Mouse (Mus musculus) heart, embryonic 13.5 days (tissue): ENCODE results near the gene Prdm8. TPM values are rescaled to one million over a fixed set of nuclear protein-coding genes. Genes with fewer than 3 reads are reported as not detected.

Experiments
- ATAC-seq: fragments of 200-750 bp; cut with Nextera tagmentation; 2 replicates; pipeline ENCODE4 v1.8.0; 2017; ENCODE audit warnings: moderate TSS enrichment; ENCODE audit not compliant: insufficient number of reproducible peaks, low FRiP score, low TSS enrichment; ENCODE audit errors: extremely low read depth
- H3K27ac ChIP-seq: fragments of 300-500 bp; sonication (generic); replicated peaks from 2 replicates; pipeline ENCODE4 v1.5.1; 2015; ENCODE audit warnings: moderate library complexity, mild to moderate bottlenecking, inconsistent platforms
- H3K27me3 ChIP-seq: fragments of 300-500 bp; sonication (generic); replicated peaks from 2 replicates; pipeline ENCODE4 v1.6.1; 2015; ENCODE audit warnings: mild to moderate bottlenecking, inconsistent platforms
- H3K36me3 ChIP-seq: fragments of 300-500 bp; sonication (generic); 2 replicates; pipeline ENCODE4 v1.6.1; 2015; ENCODE audit warnings: mild to moderate bottlenecking, inconsistent platforms
- H3K4me1 ChIP-seq: fragments of 300-500 bp; sonication (generic); 2 replicates; pipeline ENCODE4 v1.6.1; 2015; ENCODE audit warnings: inconsistent platforms
- H3K4me2 ChIP-seq: fragments of 300-500 bp; sonication (generic); 2 replicates; pipeline ENCODE4 v1.6.1; 2015; ENCODE audit warnings: inconsistent platforms, mild to moderate bottlenecking, moderate library complexity
- H3K4me3 ChIP-seq: fragments of 300-500 bp; sonication (generic); 2 replicates; pipeline ENCODE4 v1.5.1; 2015; ENCODE audit warnings: moderate library complexity, mild to moderate bottlenecking, inconsistent platforms
- H3K9ac ChIP-seq: fragments of 300-500 bp; sonication (generic); 2 replicates; pipeline ENCODE4 v1.6.1; 2015; ENCODE audit warnings: inconsistent platforms, mild to moderate bottlenecking, moderate library complexity
- H3K9me3 ChIP-seq: fragments of 300-500 bp; sonication (generic); 2 replicates; pipeline ENCODE4 v1.6.1; 2016; ENCODE audit warnings: inconsistent platforms
- WGBS: fragments of 180-500 bp; shearing (Covaris S2); methylation state at CpG from one replicate; pipeline ENCODE4 v1.1.7; 2015; ENCODE audit warnings: mixed read lengths; 5-methylcytosine and 5-hydroxymethylcytosine counted together
- polyA plus RNA-seq: library from polyadenylated mRNA; unstranded; fragments of >200 nt; fragmentation: Nextera tagmentation; extraction: Ambion mirVana; gene quantifications from 2 replicates; pipeline ENCODE4 v1.2.1, GENCODE M21; 2015

The Prdm8 gene
- polyA plus RNA-seq, 1 experiment from 2014 or later, result 0.05 TPM

GRCm38 (mm10) chr5:98173694-98174093, 6.7 kb downstream of the Prdm8 start:
- Histone ChIP-seq H3K36me3 (no peaks in the 10 kb centered on the region), H3K27me3 (peaks cover 95% of the 10 kb centered on the region), H3K9ac (no peak overlapping the region), H3K27ac (no peak overlapping the region), H3K4me3 (no peak overlapping the region), H3K9me3 (no peaks in the 10 kb centered on the region), H3K4me2 (no peak overlapping the region), H3K4me1 (peaks cover 23% of the 10 kb centered on the region)
- ATAC-seq, result no peak

GRCm38 (mm10) chr5:98179606-98180005, 12.6 kb downstream of the Prdm8 start:
- H3K4me1 ChIP-seq, result peaks cover 26% of the 10 kb centered on the region
- no peak overlapping the region for H3K9ac ChIP-seq

GRCm38 (mm10) chr5:98180461-98180887, 13.5 kb downstream of the Prdm8 start:
- Histone ChIP-seq H3K4me3 (peak overlapping the region; percentile 23), H3K4me1 (peaks cover 31% of the 10 kb centered on the region), H3K27ac (no peak overlapping the region), H3K36me3 (no peaks in the 10 kb centered on the region), H3K9ac (no peak overlapping the region), H3K4me2 (peak overlapping the region; percentile 48), H3K9me3 (no peaks in the 10 kb centered on the region), H3K27me3 (peaks cover 98% of the 10 kb centered on the region)
- WGBS, result under 1% methylated on average over 19 of the region's 19 CpGs
- no peak for ATAC-seq

More at GRCm38 (mm10) chr5:98179606-98180005, 12.6 kb downstream of the Prdm8 start:
- Histone ChIP-seq H3K27ac (no peak overlapping the region), H3K36me3 (no peaks in the 10 kb centered on the region), H3K27me3 (peaks cover 98% of the 10 kb centered on the region), H3K9me3 (no peaks in the 10 kb centered on the region), H3K4me2 (no peak overlapping the region), H3K4me3 (no peak overlapping the region)
- no peak for ATAC-seq
- 2% methylated on average over 12 of the region's 12 CpGs for WGBS

GRCm38 (mm10) chr5:98180888-98181635, 14.1 kb downstream of the Prdm8 start:
- under 1% methylated on average over 27 of the region's 27 CpGs for WGBS
- Histone ChIP-seq H3K4me1 (peaks cover 33% of the 10 kb centered on the region), H3K9me3 (no peaks in the 10 kb centered on the region), H3K9ac (no peak overlapping the region), H3K27me3 (peaks cover 98% of the 10 kb centered on the region), H3K4me3 (peak overlapping the region; percentile 23), H3K27ac (no peak overlapping the region), H3K4me2 (peak overlapping the region; percentile 48), H3K36me3 (no peaks in the 10 kb centered on the region)
- ATAC-seq, result no peak

GRCm38 (mm10) chr5:98181686-98182602, 14.9 kb downstream of the Prdm8 start:
- Histone ChIP-seq H3K27me3 (peaks cover 97% of the 10 kb centered on the region), H3K9ac (no peak overlapping the region), H3K27ac (no peak overlapping the region), H3K4me3 (peak overlapping the region; percentile 23), H3K4me2 (peak overlapping the region; percentile 48; the same call in 1 of the 2 replicates), H3K36me3 (no peaks in the 10 kb centered on the region), H3K9me3 (no peaks in the 10 kb centered on the region), H3K4me1 (peaks cover 39% of the 10 kb centered on the region)
- no peak for ATAC-seq
- WGBS, result 5% methylated on average over 16 of the region's 16 CpGs

GRCm38 (mm10) chr5:98182603-98182920, 15.6 kb downstream of the Prdm8 start:
- H3K9ac ChIP-seq, result no peak overlapping the region
- 4% methylated on average over 5 of the region's 5 CpGs for WGBS
- H3K4me1 ChIP-seq, result peaks cover 39% of the 10 kb centered on the region
- no peak overlapping the region for H3K4me2 ChIP-seq
- H3K9me3 ChIP-seq, result no peaks in the 10 kb centered on the region
- ATAC-seq, result no peak
- no peak overlapping the region for H3K4me3 ChIP-seq
- no peak overlapping the region for H3K27ac ChIP-seq
- peaks cover 97% of the 10 kb centered on the region for H3K27me3 ChIP-seq
- no peaks in the 10 kb centered on the region for H3K36me3 ChIP-seq

GRCm38 (mm10) chr5:98183031-98183595, 16.1 kb downstream of the Prdm8 start:
- no peak for ATAC-seq
- Histone ChIP-seq H3K4me3 (0 out of 2 replicates have a peak overlapping the region, but pooled peaks have one; percentile 3), H3K36me3 (no peaks in the 10 kb centered on the region), H3K27me3 (peaks cover 97% of the 10 kb centered on the region), H3K4me1 (peaks cover 39% of the 10 kb centered on the region), H3K4me2 (peak overlapping the region; percentile 13; the same call in 1 of the 2 replicates), H3K9me3 (no peaks in the 10 kb centered on the region), H3K9ac (no peak overlapping the region), H3K27ac (no peak overlapping the region)
- 3% methylated on average over 14 of the region's 14 CpGs for WGBS

GRCm38 (mm10) chr5:98184281-98184910, 17.4 kb downstream of the Prdm8 start:
- Histone ChIP-seq H3K4me1 (peaks cover 44% of the 10 kb centered on the region), H3K36me3 (no peaks in the 10 kb centered on the region), H3K4me3 (no peak overlapping the region), H3K27ac (no peak overlapping the region), H3K9me3 (no peaks in the 10 kb centered on the region), H3K4me2 (no peak overlapping the region), H3K27me3 (peaks cover 97% of the 10 kb centered on the region), H3K9ac (no peak overlapping the region)
- ATAC-seq, result no peak
- WGBS, result 2% methylated on average over 17 of the region's 17 CpGs

- peak overlapping the region; percentile 74 for H3K9ac ChIP-seq
- ATAC-seq, result peak; percentile 35; the same call in 1 of the 2 replicates
- H3K4me2 ChIP-seq, result peak overlapping the region; percentile 93
- H3K4me1 ChIP-seq, result peaks cover 43% of the 10 kb centered on the region
- under 1% methylated on average over 84 of the region's 89 CpGs for WGBS
- H3K9me3 ChIP-seq, result no peaks in the 10 kb centered on the region
- H3K36me3 ChIP-seq, result no peaks in the 10 kb centered on the region
- H3K27ac ChIP-seq, result no peak overlapping the region
- H3K4me3 ChIP-seq, result peak overlapping the region; percentile 57
- peaks cover 97% of the 10 kb centered on the region for H3K27me3 ChIP-seq
These were observed 18.2 kb downstream of the Prdm8 start for GRCm38 (mm10) chr5:98184971-98185805.
